Mouse (Mus musculus) spleen, adult 2 months (tissue): ENCODE measurements around the gene Myo3b. TPM values are rescaled to one million over a fixed set of nuclear protein-coding genes. Genes with fewer than 3 reads are reported as not detected.
A peak's percentile ranks its signal among the peaks of the same experiment; 100 is the strongest.

Experiments used
- DNase-seq, 2 experiments: peaks; one replicate each; pipeline versions ENCODE4 v3.0.0 to v3.0.0-alpha.2; 2012 to 2021; ENCODE audit warnings: low spot score in 2 of 2, low read depth in 1 of 2
- H3K27ac ChIP-seq: fragments of 200-500 bp; 2 replicates; pipeline ENCODE4 v1.5.1; 2012; ENCODE audit warnings: low read length, inconsistent platforms; ENCODE audit not compliant: insufficient read depth
- H3K27me3 ChIP-seq: fragments of 200-500 bp; 2 replicates; pipeline ENCODE4 v1.6.1; 2012; ENCODE audit warnings: mild to moderate bottlenecking, moderate library complexity, low read length, inconsistent platforms; ENCODE audit not compliant: control insufficient read depth, insufficient read depth
- H3K36me3 ChIP-seq: fragments of 200-500 bp; 2 replicates; pipeline ENCODE4 v1.6.1; 2012; ENCODE audit warnings: mild to moderate bottlenecking, low read length, inconsistent platforms; ENCODE audit not compliant: control insufficient read depth, insufficient read depth
- H3K4me1 ChIP-seq: fragments of 200-500 bp; 2 replicates; pipeline ENCODE4 v1.6.1; 2011; ENCODE audit warnings: inconsistent platforms; ENCODE audit not compliant: control insufficient read depth, insufficient read depth, insufficient read length
- H3K4me3 ChIP-seq: fragments of 200-500 bp; 2 replicates; pipeline ENCODE4 v1.5.1; 2011; ENCODE audit warnings: mild to moderate bottlenecking, inconsistent platforms; ENCODE audit not compliant: insufficient read depth, insufficient read length; ENCODE audit errors: extremely low read depth
- CTCF ChIP-seq: fragments of 200-500 bp; IDR thresholded peaks from 2 replicates; pipeline ENCODE4 v1.5.1; 2011; ENCODE audit warnings: mild to moderate bottlenecking, inconsistent platforms; ENCODE audit not compliant: insufficient read depth, insufficient read length, insufficient replicate concordance; ENCODE audit errors: extremely low read depth
- POLR2A ChIP-seq: fragments of 200-500 bp; IDR thresholded peaks from 2 replicates; pipeline ENCODE4 v1.6.1; 2011; ENCODE audit warnings: low read depth, low read length, inconsistent platforms
- WGBS: fragments of 180-500 bp; shearing (Covaris S2); methylation state at CpG from one replicate; pipeline ENCODE4 v1.1.7; 2018; 5-methylcytosine and 5-hydroxymethylcytosine counted together
- polyA plus RNA-seq: library from polyadenylated mRNA; depleted of rRNA; stranded (reverse); fragments of >200 nt; gene quantifications from 2 replicates; pipeline ENCODE4 v1.2.3, GENCODE M21; 2012

Myo3b gene
- polyA plus RNA-seq, 1 experiment = 0.20 TPM

DNA sequence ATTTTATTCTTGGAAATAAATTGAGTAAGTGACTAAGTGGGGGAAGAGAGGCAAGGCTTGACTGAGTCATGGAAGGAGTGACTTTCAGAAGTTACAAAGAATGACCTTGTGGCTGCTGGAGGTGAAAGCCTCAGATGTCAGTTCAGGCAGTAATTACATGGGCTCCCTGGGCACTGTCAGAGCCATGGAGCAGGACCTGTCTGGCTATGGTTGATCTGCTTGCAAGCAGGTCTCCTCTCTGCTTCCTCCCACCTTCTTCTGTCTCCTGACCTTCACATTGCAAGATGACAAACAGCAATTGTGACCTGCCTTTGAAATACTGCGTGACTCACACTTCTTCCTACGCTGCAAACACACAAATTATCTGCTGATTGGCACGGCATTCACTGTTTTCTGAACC is 90.6 kb downstream of the Myo3b start:
- H3K4me1 ChIP-seq = no peaks in the 10 kb centered on the region
- no peak overlapping the region for H3K4me3 ChIP-seq
- 58% methylated on average over 3 of the region's 3 CpGs for WGBS
- no peak for DNase-seq
- no peaks in the 10 kb centered on the region for H3K36me3 ChIP-seq
- H3K27ac ChIP-seq = no peak overlapping the region
- TF ChIP-seq POLR2A = no peak
- no peak for TF ChIP-seq CTCF
- no peaks in the 10 kb centered on the region for H3K27me3 ChIP-seq

DNA sequence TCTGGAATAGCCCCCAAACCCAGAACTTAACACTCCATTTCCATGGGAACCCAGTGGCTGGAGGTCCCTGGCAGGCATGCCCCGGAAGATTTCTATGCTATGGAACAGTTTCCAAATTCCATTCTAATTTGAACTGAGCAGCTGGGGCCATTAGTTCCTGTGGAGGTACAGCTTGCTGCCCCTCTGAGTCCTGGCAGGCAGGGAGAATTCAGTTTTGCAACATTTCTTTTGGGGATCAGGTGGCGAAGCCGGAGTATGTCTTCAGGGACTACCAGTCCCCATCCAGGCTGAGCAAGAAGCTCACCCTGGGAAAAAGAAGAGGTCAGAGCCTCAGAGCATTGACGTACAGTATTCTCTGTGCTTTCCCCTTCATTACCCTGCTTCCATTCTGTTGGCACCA is 94.4 kb downstream of the Myo3b start:
- TF ChIP-seq POLR2A = no peak
- no peak for TF ChIP-seq CTCF
- 88% methylated on average over 4 of the region's 4 CpGs for WGBS
- no peak for DNase-seq

GRCm38 (mm10) chr2:70137226-70137998 is 98.5 kb downstream of the Myo3b start:
- no peak overlapping the region for H3K4me3 ChIP-seq
- H3K27me3 ChIP-seq = no peaks in the 10 kb centered on the region
- TF ChIP-seq POLR2A (no peak), CTCF (no peak)
- DNase-seq = no peak
- 84% methylated on average over 4 of the region's 4 CpGs for WGBS
- no peaks in the 10 kb centered on the region for H3K36me3 ChIP-seq
- H3K4me1 ChIP-seq = no peaks in the 10 kb centered on the region
- no peak overlapping the region for H3K27ac ChIP-seq

More for the DNA sequence above, 94.4 kb downstream of the Myo3b start:
- H3K4me1 ChIP-seq = no peaks in the 10 kb centered on the region
- no peaks in the 10 kb centered on the region for H3K36me3 ChIP-seq
- no peak overlapping the region for H3K4me3 ChIP-seq
- no peak overlapping the region for H3K27ac ChIP-seq
- no peaks in the 10 kb centered on the region for H3K27me3 ChIP-seq

GRCm38 (mm10) chr2:70143543-70144188 is 104.7 kb downstream of the Myo3b start:
- H3K27me3 ChIP-seq = no peaks in the 10 kb centered on the region; the same call in 1 of the 2 replicates
- H3K4me1 ChIP-seq = no peaks in the 10 kb centered on the region
- H3K4me3 ChIP-seq = no peak overlapping the region
- WGBS = 96% methylated on average over 4 of the region's 4 CpGs
- DNase-seq = no peak
- TF ChIP-seq CTCF (no peak), POLR2A (no peak)
- no peaks in the 10 kb centered on the region for H3K36me3 ChIP-seq
- H3K27ac ChIP-seq = no peak overlapping the region

DNA sequence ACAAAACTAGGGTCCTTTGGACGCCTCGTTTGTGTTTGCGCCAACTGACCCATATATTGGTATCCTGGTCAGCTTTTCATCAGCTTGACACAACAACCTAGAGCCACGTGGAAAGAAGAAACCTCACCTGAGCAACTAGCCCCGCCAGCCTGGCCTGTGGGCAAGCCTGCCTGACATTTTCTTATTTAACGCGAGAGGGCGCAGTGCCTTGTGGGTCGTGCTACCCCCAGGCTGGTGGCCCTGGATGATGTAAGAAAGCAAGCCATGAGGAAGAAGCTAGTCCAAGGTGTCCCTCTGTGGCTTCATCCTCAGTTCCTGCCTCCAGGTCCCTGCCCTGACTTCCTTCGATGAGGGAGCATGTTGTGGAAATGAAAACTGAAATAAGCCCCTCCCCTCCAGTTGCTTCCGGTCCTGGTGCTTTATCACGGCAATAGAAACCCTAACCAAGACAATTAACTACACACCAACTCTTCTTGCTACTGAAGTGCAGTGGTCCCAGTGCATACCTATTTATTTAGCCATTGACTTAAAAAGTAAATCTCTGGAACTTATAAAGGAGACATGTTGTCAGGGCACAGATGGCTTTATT is 108.2 kb downstream of the Myo3b start:
- Histone ChIP-seq H3K27me3 (no peaks in the 10 kb centered on the region; the same call in 1 of the 2 replicates), H3K4me1 (no peaks in the 10 kb centered on the region), H3K36me3 (no peaks in the 10 kb centered on the region), H3K4me3 (peak overlapping the region; percentile 36; the same call in 1 of the 2 replicates), H3K27ac (no peak overlapping the region)
- no peak for DNase-seq
- WGBS = 62% methylated on average over 12 of the region's 12 CpGs
- peak; percentile 31; the same call in 1 of the 2 replicates for TF ChIP-seq CTCF
- TF ChIP-seq POLR2A = no peak

GRCm38 (mm10) chr2:70148821-70149510 is 110.0 kb downstream of the Myo3b start:
- DNase-seq = no peak
- Histone ChIP-seq H3K27me3 (no peaks in the 10 kb centered on the region; the same call in 1 of the 2 replicates), H3K4me3 (no peak overlapping the region), H3K27ac (no peak overlapping the region), H3K36me3 (no peaks in the 10 kb centered on the region), H3K4me1 (no peaks in the 10 kb centered on the region)
- TF ChIP-seq CTCF = no peak
- TF ChIP-seq POLR2A = no peak
- 87% methylated on average over 13 of the region's 13 CpGs for WGBS

- no peak for DNase-seq
- Histone ChIP-seq H3K4me3 (no peak overlapping the region), H3K4me1 (no peaks in the 10 kb centered on the region), H3K27ac (no peak overlapping the region), H3K27me3 (no peaks in the 10 kb centered on the region; the same call in 1 of the 2 replicates), H3K36me3 (no peaks in the 10 kb centered on the region)
- 88% methylated on average over 6 of the region's 6 CpGs for WGBS
- TF ChIP-seq POLR2A (no peak), CTCF (no peak)
Observed at GRCm38 (mm10) chr2:70150399-70151035, 111.6 kb downstream of the Myo3b start.
